Mouse (Mus musculus): Measurements from ENCODE around the gene Kdm6b. TPM values are rescaled to one million over a fixed set of nuclear protein-coding genes. Genes with fewer than 3 reads are reported as not detected.

The Kdm6b gene
- polyA plus RNA-seq, 1 experiment from 2014 or later, result 13.1 TPM

DNA sequence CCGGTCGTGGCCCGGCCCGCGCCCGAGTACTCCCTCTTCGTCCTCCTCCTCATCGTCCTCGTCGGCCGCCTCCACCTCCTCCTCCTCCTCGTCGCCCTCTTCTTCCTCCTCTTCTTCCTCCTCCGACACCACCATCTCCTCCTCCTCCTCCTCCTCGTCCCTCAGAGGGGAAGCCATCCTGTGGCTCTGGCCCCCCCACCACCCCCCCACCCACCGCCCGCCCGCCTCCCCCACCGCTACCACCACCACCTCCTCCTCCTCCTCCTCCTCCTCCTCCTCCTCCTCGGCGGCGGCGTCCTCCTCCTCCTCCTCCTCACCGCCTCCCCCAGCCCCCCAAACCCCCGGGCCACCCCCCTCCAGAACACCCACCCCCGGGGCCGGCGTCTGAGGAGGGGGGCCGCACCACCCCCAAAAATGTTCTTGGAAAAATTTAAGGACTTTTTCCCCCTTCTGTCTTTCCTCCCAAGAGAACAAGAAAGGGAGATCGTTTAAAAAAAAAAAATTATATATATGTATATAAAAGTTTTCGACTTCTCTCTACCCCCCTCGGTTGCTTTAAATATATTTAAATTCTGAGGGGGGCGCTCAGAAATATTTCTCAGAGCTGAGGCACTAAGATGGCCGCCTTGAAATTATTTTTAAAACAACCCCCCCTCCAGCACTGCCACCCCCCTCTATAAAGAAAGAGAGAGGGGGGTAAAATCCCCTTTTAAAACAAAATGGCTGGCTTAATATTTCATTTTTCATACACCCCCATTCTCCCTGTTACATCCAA lies 44.1 kb downstream of the Kdm6b start, which contains the start of gene Chd3:
Chd3 (minus strand) TSS at position 192 of the 775 bp plus-strand sequence.
- Histone ChIP-seq H3K9me3 (ENCODE audit: control insufficient read depth, low read length) (no peaks in the 10 kb centered on the region), H3K36me3 (ENCODE audit: control insufficient read depth, insufficient read depth, low read length) (no peaks in the 10 kb centered on the region), H3K4me3 (ENCODE audit: low read depth, low read length) (peak within 1 kb of the TSS; percentile 98), H3K9ac (ENCODE audit: low read length) (peak within 1 kb of the TSS; percentile 99), H3K27ac (replicated peaks) (peak within 1 kb of the TSS; percentile 100), H3K4me2 (replicated peaks; ENCODE audit: low read depth) (peak within 1 kb of the TSS; percentile 96), H3K27me3 (ENCODE audit: control insufficient read depth, insufficient read depth, low read length) (no peaks in the 10 kb centered on the region), H3K4me1 (replicated peaks; ENCODE audit: control insufficient read depth, insufficient read depth) (peaks cover 22% of the 10 kb centered on the region)
- no peak for TF ChIP-seq EP300 (optimal IDR thresholded peaks at IDR 0.05)
- no peak for TF ChIP-seq CTCF (IDR thresholded peaks at IDR 0.05; ENCODE audit: low read depth)
- ATAC-seq (ENCODE audit: low FRiP score, low TSS enrichment) (no peak), DNase-seq (ENCODE audit: low spot score) (no peak)
- WGBS, result under 1% methylated on average over 19 of the region's 34 CpGs

DNA sequence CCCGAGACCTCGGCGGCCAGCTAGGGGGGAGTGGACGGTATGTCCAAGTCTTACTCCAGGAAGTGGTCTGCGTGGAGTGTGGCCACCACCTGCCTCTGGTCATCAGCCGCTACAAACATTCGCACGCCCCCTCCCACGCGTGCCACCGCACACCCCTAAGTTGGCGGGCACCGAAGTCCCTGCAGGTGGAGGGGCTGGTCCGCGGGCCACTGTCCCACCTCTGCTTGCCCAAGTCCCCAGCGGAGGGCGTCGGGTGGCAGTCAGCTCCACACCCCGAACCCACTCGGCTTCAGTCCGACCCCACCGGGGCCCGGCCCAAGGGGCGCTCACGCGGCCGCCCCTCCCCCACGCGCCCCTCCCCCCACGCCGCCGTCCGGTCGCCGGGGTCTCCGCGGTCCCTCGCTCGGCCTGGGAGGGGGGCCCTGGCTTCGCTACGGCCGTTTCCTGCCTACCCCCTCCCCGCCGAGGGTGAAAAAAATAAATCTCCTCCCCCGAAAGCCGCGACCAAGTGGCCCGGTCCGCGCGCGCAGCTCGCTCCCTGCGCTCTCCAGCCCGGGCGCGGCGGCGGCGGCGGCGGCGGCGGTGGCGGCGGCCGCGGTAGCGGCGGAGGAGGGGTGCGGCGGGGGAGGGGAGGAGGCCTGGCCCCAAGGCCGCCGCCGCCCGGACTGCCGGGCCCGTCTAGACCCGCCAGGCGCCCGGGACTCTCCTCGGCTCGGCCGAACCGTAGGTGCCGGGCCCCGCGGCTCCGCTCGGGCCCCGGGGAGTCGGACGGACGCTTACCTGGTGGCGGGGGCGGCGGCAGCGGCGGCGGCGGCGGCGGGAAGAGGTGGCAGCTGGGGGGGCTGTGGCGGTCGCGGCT lies 44.9 kb downstream of the Kdm6b start:
- Histone ChIP-seq H3K9ac (ENCODE audit: low read length) (peak overlapping the region; percentile 99), H3K4me2 (replicated peaks; ENCODE audit: low read depth) (peak overlapping the region; percentile 96), H3K4me1 (replicated peaks; ENCODE audit: control insufficient read depth, insufficient read depth) (peaks cover 25% of the 10 kb centered on the region), H3K36me3 (ENCODE audit: control insufficient read depth, insufficient read depth, low read length) (0 out of 2 replicates have a peak, but pooled peaks cover under 1% of the 10 kb centered on the region), H3K27me3 (ENCODE audit: control insufficient read depth, insufficient read depth, low read length) (no peaks in the 10 kb centered on the region), H3K9me3 (ENCODE audit: control insufficient read depth, low read length) (no peaks in the 10 kb centered on the region), H3K27ac (replicated peaks) (peak overlapping the region; percentile 100), H3K4me3 (ENCODE audit: low read depth, low read length) (peak overlapping the region; percentile 98)
- WGBS, result 1% methylated on average over 37 of the region's 106 CpGs
- TF ChIP-seq CTCF (IDR thresholded peaks at IDR 0.05; ENCODE audit: low read depth), result 0 out of 2 replicates have a peak, but pooled peaks have one; percentile 1
- no peak for TF ChIP-seq EP300 (optimal IDR thresholded peaks at IDR 0.05)
- DNase-seq (ENCODE audit: low spot score), result peak; percentile 76
- ATAC-seq (ENCODE audit: low FRiP score, low TSS enrichment), result no peak; the same call in 1 of the 2 replicates

DNA sequence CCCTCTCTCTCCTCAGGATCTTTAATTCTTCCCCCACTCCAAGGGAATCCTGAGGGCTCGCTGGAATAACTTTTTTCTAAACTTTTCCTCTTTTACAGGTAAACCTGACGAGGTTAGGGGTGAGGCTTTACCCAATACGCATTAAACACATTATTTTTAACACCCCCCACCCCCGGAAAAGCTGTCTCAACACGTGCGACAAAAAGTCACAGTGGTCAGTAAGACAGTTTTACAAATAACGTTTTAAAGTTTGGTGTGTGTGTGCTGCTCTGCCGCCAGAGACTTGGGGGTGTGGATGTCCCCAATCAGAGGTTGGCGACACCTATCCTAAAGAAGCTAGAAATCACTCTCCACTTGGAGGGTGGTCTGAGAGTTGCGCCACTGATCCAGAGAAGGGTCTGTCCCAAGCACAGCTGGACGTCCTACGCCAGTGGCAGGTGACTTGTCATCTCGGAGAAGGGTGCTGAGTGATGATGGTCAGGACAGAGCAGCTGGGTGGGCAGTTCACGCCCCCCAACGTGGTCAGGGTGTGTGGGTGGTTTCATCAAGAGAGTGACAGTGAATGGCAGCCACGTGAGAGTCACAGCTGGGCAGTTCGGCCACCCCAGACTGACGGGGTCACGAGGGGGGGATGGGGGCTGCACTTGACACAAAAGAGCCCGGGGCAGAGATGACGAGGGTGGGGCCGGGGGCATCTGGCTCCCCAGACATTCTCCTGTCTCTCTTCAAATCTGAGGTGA lies 45.7 kb downstream of the Kdm6b start:
- peak overlapping the region; percentile 100 for H3K27ac ChIP-seq (replicated peaks)
- no peaks in the 10 kb centered on the region for H3K9me3 ChIP-seq (ENCODE audit: control insufficient read depth, low read length)
- under 1% methylated on average over 22 of the region's 22 CpGs for WGBS
- H3K27me3 ChIP-seq (ENCODE audit: control insufficient read depth, insufficient read depth, low read length), result no peaks in the 10 kb centered on the region
- peak overlapping the region; percentile 99 for H3K9ac ChIP-seq (ENCODE audit: low read length)
- peak; percentile 45 for DNase-seq (ENCODE audit: low spot score)
- peak overlapping the region; percentile 96 for H3K4me2 ChIP-seq (replicated peaks; ENCODE audit: low read depth)
- H3K4me3 ChIP-seq (ENCODE audit: low read depth, low read length), result peak overlapping the region; percentile 98
- TF ChIP-seq EP300 (optimal IDR thresholded peaks at IDR 0.05) (no peak), CTCF (IDR thresholded peaks at IDR 0.05; ENCODE audit: low read depth) (no peak)
- H3K36me3 ChIP-seq (ENCODE audit: control insufficient read depth, insufficient read depth, low read length), result 0 out of 2 replicates have a peak, but pooled peaks cover 2% of the 10 kb centered on the region
- H3K4me1 ChIP-seq (replicated peaks; ENCODE audit: control insufficient read depth, insufficient read depth), result peaks cover 25% of the 10 kb centered on the region
- no peak for ATAC-seq (ENCODE audit: low FRiP score, low TSS enrichment)

DNA sequence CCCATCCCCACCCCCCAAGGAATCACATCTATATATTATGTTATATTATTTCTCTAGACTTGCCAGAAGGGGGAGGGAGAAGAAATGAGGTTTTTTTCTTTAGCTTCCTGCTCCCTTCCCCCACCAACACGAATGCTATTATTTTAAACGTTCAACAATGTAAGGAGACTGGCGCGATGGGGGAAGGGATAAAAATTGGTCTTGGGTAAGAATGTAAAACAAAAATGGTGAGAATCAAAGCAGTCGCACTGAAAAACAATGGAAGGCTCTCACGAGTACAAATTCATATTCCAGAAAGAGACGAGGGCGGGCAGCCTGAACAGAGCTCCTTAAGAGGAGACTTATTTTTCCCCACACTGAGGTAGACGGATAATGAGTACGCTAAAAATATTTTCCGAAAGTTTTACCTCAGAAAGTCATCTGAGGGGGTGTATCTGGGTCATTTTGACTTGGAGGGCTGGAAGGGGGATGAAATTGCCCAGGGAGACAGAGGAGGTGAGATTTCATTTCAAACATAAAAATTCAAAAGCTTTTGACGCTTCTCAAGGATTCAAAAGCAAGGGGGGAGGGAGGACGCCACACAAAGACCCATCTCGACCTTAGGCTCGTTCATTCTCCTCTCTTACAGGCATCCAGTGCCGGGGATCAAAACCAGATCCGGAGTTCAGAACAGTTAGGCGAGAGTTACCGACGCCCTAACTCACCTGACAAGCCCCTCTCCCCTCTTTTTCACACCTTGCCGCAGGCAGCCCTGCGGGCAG lies 46.4 kb downstream of the Kdm6b start:
- peak overlapping the region; percentile 98 for H3K4me3 ChIP-seq (ENCODE audit: low read depth, low read length)
- peak overlapping the region; percentile 100 for H3K27ac ChIP-seq (replicated peaks)
- DNase-seq (ENCODE audit: low spot score) (no peak), ATAC-seq (ENCODE audit: low FRiP score, low TSS enrichment) (no peak; the same call in 1 of the 2 replicates)
- TF ChIP-seq CTCF (IDR thresholded peaks at IDR 0.05; ENCODE audit: low read depth) (peak; percentile 7; the same call in 1 of the 2 replicates), EP300 (optimal IDR thresholded peaks at IDR 0.05) (peak; percentile 45)
- H3K9me3 ChIP-seq (ENCODE audit: control insufficient read depth, low read length), result no peaks in the 10 kb centered on the region
- H3K36me3 ChIP-seq (ENCODE audit: control insufficient read depth, insufficient read depth, low read length), result 0 out of 2 replicates have a peak, but pooled peaks cover 3% of the 10 kb centered on the region
- H3K4me2 ChIP-seq (replicated peaks; ENCODE audit: low read depth), result peak overlapping the region; percentile 96
- WGBS, result under 1% methylated on average over 22 of the region's 22 CpGs
- H3K27me3 ChIP-seq (ENCODE audit: control insufficient read depth, insufficient read depth, low read length), result no peaks in the 10 kb centered on the region
- H3K4me1 ChIP-seq (replicated peaks; ENCODE audit: control insufficient read depth, insufficient read depth), result peaks cover 25% of the 10 kb centered on the region
- H3K9ac ChIP-seq (ENCODE audit: low read length), result peak overlapping the region; percentile 99
